Mouse (Mus musculus): ENCODE results near the gene Lama4.

GRCm38 (mm10) chr10:39104803-39105449, 139.6 kb downstream of the Lama4 start:
- TF ChIP-seq SMC3 (IDR thresholded peaks at IDR 0.05; ENCODE audit: low read depth, low read length) (no peak), GATA1 (IDR thresholded peaks at IDR 0.05; ENCODE audit: low read depth, low read length) (no peak), POLR2A (IDR thresholded peaks at IDR 0.05; ENCODE audit: control insufficient read depth in 1 of 2, insufficient read depth in 1 of 2, low read depth in 1 of 2, low read length in 2 of 2, poor library complexity in 1 of 2) (no peak), RAD21 (IDR thresholded peaks at IDR 0.05; ENCODE audit: low read depth, low read length) (no peak), GABPA (IDR thresholded peaks at IDR 0.05; ENCODE audit: low read depth, low read length) (no peak), E2F4 (IDR thresholded peaks at IDR 0.05; ENCODE audit: borderline replicate concordance, low read depth, low read length) (no peak), POLR2AphosphoS2 (IDR thresholded peaks at IDR 0.05; ENCODE audit: low read length) (no peak), CTCF (IDR thresholded peaks at IDR 0.05 in 2 of 3, conservative IDR thresholded peaks at IDR 0.05 in 1 of 3; ENCODE audit: control insufficient read depth in 1 of 3, insufficient read depth in 1 of 3, low read depth in 2 of 3, low read length in 3 of 3, poor library complexity in 1 of 3, severe bottlenecking in 1 of 3) (no peak), USF2 (IDR thresholded peaks at IDR 0.05; ENCODE audit: borderline replicate concordance in 1 of 2, insufficient read depth in 1 of 2, low read depth in 1 of 2, low read length in 2 of 2) (no peak), ETS1 (IDR thresholded peaks at IDR 0.05; ENCODE audit: low read depth, low read length) (no peak), MAX (IDR thresholded peaks at IDR 0.05; ENCODE audit: low read length) (no peak), MAFK (IDR thresholded peaks at IDR 0.05; ENCODE audit: borderline replicate concordance, low read depth, low read length) (no peak), USF1 (IDR thresholded peaks at IDR 0.05; ENCODE audit: low read depth, low read length) (no peak), ZNF384 (IDR thresholded peaks at IDR 0.05; ENCODE audit: low read depth, low read length) (no peak)

Measured in MEL (cell line).